Mouse (Mus musculus) spleen, postnatal 4 days (tissue): ENCODE measurements around the gene Tcf19.
A peak's percentile ranks its signal among the peaks of the same experiment; 100 is the strongest.

ENCODE experiments used
- DNase-seq, 2 experiments: peaks; one replicate each; pipeline ENCODE4 v3.0.0; 2022; ENCODE audit warnings: low spot score in 2 of 2

Gene Tcf19

DNA sequence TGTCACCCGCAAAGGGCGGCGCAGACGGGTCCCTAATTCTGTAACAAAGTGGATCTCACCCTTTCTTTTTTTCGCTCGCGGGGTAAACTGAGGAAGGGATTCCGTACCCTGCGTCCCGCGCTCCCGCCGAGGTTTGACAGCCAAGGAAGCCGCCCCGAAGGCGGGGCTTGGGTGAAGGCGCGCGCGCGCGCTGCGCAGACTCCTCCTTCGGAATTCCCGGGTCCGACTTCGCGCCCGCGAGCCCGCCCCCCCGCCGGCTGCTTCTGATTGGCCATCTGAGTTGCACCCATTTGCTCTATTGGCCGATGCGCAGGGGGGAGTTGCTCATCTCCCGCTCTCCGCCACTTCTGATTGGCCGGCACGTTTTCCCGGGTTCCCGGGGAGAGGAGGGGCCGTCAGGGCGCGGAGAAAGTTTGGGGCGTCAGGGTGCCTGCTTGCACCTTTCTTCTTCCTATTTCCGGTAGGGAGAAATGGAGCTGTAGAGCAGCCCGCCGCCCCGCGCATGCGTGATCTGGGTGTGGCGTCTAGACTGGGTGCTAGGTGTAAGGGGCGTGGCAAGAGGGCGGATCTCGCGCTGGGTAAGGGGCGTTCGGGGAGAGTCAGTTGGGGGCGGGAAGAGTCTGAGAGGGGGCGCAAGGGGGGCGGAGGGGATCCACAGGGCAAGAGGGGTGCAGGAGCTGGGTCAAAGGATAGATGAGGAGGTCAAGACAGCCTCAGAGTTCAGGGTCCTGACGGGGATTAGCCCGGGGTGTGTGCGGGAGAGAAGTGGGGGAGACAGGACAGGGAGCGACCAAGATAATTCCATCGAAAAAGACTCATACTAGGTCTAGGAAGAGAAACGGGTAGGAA, at the start of gene Tcf19, which contains the start of gene Cchcr1:
Tcf19 (minus strand) TSS at position 173 of the 849 bp plus-strand sequence.
Cchcr1 (plus strand) TSS at position 449 of the 849 bp plus-strand sequence.
- peak; percentile 96 to 98 for DNase-seq

DNA sequence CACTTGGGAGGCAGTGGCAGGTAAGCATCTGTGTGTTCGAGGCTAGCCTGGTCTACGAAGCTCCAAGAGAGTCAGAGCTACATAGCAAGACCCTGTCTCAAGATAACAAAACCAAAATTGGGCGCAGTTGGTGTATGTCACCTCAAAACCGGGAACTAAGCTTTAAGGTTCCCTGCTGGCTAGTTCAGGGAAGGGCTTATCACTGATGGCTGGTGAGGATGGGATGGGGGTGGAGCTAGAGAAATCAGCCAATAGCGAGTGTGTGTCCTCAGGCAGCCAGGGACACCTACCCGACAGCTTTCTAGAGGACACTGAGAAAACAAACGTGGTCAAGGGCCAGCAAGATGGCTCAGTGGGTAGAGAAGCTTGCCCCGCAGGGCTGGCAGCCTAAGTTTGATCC, 41.6 kb upstream of the Tcf19 start:
- DNase-seq = no peak

DNA sequence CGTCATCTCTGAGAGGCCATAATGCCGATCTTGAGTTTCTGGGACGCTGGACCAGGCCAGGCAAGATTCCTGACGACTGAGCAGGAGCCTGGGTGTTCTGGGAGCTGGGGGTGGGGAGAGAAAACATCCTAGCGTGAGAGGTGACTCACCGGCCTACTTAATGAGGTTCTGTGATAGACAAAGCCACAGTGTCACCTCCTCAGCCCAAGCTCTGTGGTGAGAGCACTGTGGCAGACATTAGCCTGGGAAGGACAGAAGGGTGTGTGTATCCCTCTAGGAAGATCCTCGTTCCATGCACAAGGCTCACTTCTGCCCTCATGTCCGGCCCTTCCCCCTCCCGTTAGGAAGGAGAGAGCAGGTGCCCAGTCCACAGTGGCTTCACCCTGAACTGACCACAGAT, 40.7 kb upstream of the Tcf19 start:
- peak in 1 of 2 experiments; percentile 52 for DNase-seq

DNA sequence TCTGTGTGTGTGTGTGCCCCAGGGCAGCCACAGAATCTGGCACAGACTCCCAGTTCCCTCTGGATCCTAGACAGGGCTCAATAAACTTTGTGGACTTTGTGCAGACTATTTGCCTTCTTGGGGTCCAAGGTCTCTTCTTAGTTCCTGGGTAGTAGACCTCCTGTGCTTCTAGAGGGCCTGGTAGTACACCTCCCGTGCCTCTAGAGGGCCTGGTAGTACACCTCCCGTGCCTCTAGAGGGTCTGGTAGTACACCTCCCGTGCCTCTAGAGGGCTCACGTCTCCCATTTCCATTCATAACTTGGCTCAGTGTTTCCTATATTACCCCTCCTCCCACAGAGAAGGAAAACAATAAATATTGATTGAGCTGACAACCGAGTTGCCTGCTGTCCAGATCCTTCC, 40.2 kb upstream of the Tcf19 start:
- DNase-seq = peak; percentile 37 to 65

DNA sequence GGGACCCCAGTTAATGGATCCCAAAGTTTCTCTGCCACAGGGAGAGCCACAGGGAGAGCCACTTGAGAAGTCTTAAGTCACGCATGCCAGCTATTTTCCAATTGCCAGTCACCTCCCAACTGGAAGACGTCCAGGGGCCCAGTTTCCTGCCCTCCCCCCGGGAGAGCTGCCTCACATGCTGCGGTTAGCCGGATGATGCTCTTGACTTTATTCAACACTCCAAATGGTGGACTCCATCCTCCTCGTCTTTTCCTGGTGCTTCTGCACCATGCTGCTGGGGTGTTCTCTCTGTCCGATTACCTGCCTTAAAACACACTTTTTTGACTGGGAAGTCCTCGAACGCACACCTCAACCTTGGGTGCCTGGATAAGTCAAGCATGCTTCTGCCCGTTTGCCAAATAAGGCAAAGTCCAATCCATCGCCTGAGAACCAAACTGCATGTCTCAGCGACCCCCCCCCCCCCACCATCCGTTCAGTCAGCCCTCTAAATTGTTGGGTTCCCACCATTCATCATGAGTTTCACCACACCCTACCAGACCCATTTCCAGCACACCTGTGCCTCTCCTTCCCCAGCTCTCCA, 39.7 kb upstream of the Tcf19 start:
- peak in 1 of 2 experiments; percentile 57 for DNase-seq

DNA sequence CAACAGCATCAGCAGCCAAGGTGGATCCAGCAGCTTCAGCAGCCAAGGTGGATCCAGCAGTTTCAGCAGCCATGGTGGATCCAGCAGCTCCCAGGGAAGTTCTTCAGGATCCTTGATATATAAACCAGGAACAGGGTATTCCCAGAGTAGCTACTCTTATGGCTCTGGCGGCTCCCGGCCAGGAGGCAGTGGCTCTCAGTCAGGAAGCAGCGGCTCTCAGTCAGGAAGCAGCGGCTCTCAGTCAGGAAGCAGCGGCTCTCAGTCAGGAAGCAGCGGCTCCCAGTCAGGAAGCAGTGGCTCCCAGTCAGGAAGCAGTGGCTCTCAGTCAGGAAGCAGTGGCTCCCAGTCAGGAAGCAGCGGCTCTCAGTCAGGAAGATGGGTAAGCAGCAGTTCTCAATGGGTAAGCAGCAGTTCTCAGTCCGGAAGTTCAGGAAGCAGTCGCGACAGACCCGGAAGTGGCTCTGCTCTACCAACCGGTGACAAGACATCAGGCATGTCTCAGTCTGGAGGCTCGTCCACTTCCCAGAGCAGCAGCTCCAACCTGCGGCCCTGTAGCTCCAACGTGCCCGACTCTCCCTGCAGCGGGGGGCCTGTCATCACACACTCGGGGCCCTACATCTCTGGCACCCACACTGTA, 38.3 kb upstream of the Tcf19 start:
- peak in 1 of 2 experiments; percentile 57 for DNase-seq

DNA sequence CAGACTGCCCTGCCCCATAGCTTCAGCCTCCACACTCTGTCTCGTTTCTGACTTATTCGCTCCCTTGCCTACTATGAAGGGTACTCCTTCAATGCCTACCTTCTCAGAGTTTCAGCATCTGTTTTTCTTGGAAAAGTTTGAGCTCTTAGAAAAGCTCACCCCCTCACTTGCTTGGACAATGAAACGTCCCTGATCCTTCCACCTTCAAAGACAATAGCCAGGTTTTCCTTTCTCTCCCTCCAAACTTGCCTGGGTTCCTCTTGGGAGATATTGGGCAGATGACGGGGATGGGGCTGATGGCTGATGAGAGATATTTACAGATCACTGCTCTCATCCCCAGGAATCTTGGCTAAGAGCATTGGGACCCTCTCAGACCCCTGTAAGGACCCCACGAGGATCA, 37.7 kb upstream of the Tcf19 start:
- no peak for DNase-seq

DNA sequence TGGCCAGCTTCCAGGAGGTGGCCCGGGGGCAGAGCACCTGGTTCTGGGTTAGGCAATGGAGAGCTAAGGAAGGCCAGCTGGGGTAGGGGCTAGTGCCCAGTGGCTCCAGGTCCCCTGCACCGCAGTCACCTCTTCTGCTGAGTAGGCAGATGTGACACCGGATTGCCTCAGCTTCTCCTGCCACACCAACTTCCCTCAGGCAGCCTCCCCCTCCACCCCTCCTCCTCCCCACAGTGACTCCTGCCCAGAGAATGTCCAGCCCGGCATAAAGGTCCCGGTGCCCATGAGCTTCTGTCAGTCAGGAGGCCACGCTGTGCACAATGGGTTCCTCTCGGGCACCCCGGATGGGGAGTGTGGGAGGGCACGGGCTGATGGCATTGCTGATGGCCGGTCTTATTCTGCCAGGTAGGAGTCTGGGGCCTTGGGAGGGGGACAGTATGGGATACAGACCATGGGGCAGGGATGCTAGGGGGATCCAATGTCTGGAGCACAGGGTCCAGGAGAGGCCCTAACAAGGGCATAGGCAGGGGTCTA, 35.3 kb upstream of the Tcf19 start, which contains the start of gene Cdsn:
Cdsn (plus strand) TSS at position 248 of the 534 bp plus-strand sequence.
- DNase-seq = no peak

DNA sequence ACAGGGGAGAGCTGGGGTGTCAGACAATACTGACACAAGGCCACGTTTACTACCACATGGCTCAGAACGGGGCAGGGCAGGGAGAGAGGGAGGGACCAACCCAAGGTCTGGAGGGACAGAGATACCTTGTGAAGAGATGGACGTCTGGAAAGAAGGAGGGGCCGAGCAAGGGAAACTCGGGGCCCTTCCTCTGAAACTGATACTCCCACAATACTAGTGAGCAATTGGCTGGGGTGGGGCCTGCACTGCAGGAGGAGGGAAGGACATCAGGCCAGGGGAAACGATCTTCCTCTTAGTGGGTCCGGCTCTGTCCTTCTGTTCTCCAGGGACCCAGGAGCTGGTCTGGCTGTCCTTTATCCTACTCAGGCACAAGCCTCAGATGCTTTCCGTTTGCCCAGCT, 34.2 kb upstream of the Tcf19 start:
- no peak for DNase-seq

DNA sequence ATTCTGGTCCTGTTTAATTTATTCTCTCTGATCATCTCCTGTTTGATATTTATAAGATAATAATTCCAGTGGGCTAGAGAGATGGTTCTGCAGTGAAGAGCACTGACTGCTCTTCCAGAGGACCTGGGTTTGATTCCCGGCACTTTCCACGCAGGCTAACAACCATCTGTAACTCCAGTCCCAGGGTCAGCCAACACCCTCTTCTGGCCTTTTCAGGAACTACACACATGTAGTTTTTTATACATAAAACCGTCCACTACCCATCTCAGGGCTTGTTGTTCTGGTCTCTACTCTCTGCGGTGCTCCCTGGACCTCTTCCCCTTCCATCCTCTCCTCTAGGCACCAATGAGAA, 33.5 kb upstream of the Tcf19 start:
- no peak for DNase-seq

DNA sequence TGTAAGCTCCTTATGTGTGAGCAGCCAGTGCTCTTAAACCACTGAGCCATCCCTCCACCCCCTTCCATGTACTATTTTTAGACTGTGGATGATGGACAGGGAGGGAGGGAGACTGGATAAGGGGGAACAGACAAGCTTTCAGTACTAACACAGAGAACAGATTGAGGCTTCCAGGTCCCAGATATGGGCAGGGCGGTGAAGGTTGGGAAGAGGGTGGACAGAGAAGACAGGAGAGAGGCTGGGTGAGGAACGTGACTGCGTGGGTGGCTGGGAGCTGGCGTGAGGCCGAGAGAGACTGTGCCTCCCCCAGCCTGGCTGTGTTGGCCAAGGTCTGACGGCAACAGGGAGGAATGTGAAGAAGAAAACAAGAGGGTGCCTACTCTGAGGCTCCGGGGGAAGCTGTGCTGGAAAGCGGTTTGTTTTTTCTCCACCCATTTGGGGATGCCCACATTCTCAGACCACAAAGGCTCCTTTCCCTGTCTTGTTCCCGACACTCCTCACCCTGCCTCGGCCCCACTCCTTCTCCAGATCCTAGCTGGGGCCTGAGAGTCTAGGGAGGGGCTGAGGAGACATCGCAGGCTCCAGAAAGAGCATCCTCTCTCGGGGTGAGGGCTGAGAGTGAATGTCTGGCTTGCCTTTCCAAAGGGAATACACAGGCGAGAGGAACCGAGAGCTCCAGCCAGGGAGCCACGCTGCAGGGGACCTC, 33.0 kb upstream of the Tcf19 start:
- no peak for DNase-seq

DNA sequence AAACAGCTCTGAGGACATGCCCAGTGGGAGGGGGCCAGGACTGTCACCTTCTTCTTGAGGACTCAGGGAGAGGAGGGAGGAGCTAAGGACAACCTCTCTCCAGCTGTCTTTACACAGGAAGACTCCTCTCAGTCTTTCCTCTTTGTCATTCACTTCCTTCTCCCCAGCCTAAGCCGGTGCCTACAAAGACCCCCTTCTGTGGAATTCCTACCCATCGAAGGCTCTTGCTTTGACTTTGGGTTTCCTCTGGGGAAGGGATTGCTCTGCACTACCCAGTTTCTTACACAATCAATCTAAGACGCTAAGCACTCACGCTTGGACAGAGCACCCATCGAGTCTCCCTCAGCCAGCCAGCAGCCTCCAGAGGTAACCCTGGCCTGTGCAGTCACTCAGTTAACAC, 32.0 kb upstream of the Tcf19 start:
- DNase-seq = no peak

DNA sequence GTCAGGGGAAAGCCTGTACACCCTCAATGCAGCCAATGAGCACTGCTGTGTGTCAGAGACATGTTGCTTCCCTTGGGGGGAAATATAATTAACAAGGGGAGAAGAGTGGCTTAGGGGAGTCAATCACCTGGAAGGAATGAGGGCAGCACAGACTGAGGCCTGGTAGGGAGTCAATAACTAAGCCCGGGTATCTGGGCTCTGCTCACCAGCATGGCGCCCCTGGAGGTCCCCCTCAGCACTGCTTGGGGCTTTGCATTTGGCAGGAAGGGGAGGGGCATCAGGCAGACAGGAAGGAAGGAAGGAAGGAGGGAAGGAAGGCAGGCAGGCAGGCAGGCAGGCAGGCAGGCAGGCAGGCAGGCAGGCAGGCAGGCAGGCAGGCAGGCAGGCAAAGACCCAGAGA, 30.8 kb upstream of the Tcf19 start:
- no peak for DNase-seq

DNA sequence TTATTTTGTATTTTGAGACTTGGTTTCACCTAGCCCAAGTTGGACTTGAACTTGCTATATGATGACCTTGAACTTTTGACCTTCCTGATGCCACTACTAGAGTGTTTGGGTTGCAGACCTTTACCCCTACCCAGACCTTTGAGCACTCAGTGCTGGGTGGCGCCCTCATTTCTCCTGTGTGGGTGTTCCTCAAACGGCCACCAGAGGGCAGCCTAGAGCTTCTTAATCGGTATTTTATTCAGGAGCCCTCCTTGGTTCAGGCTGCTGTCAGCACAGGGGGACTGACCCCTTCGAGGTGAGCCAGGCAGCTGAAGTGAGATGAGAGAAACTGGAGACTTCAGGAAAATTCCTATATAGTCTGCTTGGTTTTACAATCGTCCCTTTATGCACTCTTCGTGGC, 28.1 kb upstream of the Tcf19 start:
- peak; percentile 41 to 81 for DNase-seq

DNA sequence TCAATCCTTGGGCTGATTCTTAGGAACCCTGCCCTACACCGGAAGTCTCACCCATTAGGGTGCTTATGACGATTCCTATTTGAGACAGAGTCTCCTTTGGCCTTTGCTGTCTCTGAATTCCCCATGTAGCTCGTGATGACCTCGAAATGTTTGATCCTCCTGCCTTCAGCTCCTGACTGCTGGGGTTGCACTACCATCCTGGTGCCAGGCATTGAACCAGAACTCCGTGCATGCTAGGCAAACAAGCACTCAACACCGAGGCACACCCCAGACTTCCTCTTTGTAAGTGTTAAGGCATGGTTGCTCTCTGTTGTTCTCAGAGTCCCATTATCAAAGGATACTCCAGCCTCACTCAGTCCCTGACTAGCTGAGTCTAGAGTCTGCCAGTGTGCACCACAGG, 27.4 kb upstream of the Tcf19 start:
- no peak for DNase-seq

DNA sequence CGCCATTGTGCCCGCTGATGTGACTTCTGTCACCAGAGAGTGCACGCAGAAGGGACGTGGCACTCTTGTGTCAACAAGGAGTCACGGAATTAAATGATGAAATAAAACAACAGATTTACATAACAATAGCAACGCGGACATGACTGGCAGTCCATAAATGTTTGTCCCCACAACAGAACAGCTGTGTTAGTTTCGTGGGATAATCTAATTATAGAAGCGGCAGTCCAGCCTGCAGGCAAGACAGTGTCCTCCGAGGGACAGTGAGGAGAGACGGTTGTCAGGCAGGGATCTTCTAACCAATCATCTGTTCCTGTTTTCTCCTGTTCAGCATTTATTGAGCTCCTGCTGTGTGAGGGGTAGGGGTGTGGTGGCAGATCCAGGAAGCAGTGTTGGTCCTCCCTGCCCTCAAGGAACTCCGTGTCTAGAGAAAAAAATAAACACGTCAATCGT, 26.8 kb upstream of the Tcf19 start:
- DNase-seq = no peak

DNA sequence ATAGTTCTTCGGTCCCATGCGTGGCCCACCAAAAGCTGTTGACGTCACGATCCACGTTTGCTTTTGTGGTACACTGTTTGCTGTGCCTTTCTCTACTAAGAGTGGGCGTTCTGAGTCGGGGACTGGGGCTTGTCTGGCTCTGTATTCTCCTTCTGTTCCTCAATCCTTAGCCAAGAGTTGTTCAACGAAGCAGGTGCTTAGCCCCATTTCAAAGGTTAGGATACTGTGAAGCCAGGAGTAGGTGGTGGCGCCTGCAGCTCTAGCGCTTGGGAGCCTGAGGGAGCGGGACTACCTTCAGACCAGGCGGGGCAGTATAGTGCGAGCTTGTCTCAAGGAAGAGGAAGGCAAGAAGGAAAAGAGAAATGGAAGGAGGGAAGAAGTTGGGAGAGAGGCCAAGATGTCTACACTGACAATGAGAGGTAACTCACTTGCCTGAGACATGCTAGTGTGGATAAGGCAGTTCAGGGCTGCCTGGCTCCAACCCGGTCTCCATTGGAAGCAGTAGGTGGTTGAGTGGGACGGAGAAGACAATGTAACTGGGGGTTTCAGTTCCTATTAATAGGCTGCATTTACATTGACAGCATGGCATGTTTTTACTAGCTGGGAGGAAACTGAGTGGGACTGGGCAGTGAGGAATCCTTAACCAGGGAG, 26.3 kb upstream of the Tcf19 start:
- DNase-seq = no peak

DNA sequence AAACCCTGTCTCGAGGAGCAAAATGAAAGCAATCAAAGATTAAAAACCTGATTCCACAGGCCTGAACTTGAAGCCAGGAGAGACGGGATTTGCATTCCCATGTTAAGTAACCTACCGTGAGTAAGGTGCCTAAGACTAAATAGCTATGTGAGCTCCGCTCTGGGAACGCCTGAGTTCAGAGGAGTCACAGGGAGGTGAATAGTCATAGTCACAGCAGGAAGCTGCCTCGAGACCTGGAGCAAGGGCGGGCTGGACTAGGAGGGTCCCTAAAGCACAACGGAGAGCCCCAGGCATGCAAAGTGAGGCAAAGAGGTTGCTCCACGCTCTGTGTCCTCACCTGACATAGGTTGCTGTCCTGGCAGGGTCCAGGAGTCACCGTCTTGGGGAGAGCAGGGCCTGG, 22.9 kb upstream of the Tcf19 start:
- DNase-seq = no peak

DNA sequence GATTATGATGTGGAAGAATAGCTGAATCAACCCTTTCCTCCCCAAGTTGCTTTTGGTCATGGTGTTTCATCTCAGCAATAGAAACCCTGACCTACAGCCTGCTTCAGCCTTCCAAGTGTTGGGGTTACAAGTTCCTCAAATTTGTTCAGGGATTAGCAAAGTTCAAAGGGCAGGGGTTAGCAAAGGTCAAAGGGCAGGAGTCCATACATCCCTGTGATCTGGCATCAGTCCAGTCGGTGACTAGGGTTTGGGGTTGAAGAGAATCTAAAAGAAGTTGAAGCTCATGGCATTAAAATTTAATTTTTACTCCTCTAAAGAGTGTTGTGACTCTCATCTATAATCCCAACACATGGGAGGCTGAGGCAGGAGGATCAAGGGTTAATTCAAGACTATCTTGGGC, 21.9 kb upstream of the Tcf19 start:
- DNase-seq = no peak

DNA sequence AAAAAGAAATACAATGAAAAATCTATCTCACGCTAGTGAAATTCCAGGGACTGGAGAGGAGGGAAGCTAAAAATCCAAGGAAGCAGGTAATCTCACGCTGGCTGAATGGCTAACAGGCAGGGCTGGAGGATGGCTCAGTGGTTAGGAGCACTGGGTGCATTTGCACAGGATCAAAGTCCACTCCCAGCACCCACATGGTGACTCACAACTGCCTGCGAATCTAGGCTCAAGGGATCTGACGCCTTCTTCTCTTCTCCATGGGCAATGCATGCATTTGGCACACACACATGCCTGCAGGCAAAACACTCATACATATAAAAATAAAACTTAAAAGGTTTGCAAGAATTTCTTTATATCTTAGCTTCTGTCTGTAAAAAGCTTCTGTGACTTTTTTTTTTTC, 20.8 kb upstream of the Tcf19 start:
- no peak for DNase-seq

DNA sequence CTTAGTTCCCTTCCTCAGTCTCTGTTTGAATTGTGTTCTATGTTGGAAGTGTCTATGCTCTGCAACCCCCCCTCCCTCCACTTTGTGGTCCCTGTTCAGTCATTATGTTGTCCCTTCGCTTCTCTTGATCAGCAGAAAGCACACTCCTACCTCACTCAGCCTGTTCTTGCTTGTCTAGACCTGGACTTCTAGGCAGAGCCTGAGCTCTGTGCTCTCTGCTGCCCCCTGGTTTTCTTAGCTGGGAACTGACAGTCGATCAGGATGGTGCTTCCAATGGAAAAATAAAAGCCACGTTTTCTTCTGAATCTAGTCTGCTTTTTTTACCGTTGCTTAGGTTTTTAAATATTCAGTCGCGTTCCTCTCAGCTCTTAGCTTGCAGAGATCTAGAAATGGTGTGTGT, 17.7 kb upstream of the Tcf19 start:
- peak; percentile 72 to 89 for DNase-seq
